Mouse (Mus musculus): ENCODE results near the gene Rab5b. TPM values are rescaled to one million over a fixed set of nuclear protein-coding genes. Genes with fewer than 3 reads are reported as not detected.

Gene Rab5b
- polyA plus RNA-seq, 1 experiment from 2014 or later, result 89.4 TPM

DNA sequence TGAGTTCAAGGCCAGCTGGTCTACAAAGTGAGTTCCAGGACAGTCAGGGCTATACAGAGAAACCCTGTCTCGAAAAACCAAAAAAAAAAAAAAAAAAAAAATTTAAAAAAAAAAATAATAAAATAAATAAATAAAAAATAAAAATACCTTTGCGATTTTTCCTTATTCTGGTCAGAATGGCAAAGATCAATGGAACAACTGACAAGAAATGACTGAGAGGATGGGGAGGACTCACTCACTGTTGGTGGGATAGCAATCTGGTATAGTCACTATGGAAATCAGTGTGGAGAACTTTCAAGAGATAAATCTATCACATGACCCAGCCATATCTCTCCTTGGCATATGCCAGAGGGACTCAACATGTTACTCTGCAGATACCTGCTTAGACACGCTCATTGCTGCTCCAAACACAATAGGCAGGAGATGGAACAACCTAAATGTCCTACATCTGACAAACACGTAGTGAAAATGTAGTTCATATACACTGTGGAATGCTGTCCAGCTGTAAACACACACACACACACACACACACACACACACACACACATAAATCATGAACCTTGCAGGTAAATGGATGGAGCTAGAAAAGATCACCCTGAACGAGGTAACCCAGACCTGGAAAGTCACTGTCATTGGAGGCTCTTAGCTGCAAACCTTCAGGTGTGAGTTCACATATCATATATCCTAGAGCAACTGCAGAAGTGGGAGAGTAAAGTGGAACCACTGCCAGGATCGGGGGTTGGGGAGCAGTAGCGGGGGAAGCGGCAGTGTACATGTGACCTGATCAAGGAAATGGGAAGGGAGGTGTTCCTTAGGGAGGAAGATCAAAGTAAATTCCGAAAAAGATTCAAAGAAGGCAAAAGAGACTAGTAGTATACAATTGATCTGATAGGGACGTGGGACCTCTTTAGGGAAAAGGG, 68.4 kb downstream of the Rab5b start:
- DNase-seq (ENCODE audit: low spot score), result no peak
- no peaks in the 10 kb centered on the region for H3K27me3 ChIP-seq (replicated peaks; ENCODE audit: control insufficient read depth, insufficient read depth, low read length)
- ATAC-seq, result no peak
- H3K9ac ChIP-seq (ENCODE audit: low read length), result no peak overlapping the region
- H3K27ac ChIP-seq (ENCODE audit: low read depth, low read length), result no peak overlapping the region
- no peak overlapping the region for H3K4me3 ChIP-seq (ENCODE audit: low read depth, low read length)
- H3K4me2 ChIP-seq (ENCODE audit: low read length), result no peak overlapping the region
- 90% methylated on average over 10 of the region's 10 CpGs for WGBS
- H3K9me3 ChIP-seq (replicated peaks; ENCODE audit: control insufficient read depth, low read length), result no peaks in the 10 kb centered on the region
- H3K36me3 ChIP-seq (ENCODE audit: control insufficient read depth, insufficient read depth, low read length), result peaks cover 27% of the 10 kb centered on the region
- peaks cover 8% of the 10 kb centered on the region for H3K4me1 ChIP-seq (ENCODE audit: control insufficient read depth, insufficient read depth, low read length)

Other genes starting within 250 kb of the Rab5b start
- gene Smarcc2, start 237.0 kb downstream of the Rab5b start, polyA plus RNA-seq (2014; fragmentation: Nextera tagmentation; extraction: Ambion mirVana), result 178 and 201 TPM in 2 replicates
- gene Myl6, start 202.1 kb downstream of the Rab5b start, polyA plus RNA-seq (2014; fragmentation: Nextera tagmentation; extraction: Ambion mirVana), result 732 and 818 TPM in 2 replicates
- gene Myl6b, start 197.6 kb downstream of the Rab5b start, polyA plus RNA-seq (2014; fragmentation: Nextera tagmentation; extraction: Ambion mirVana), result 4.6 and 5.8 TPM in 2 replicates
- 4.7 and 6.3 TPM in 2 replicates for gene Esyt1, start 170.4 kb downstream of the Rab5b start, polyA plus RNA-seq (2014; fragmentation: Nextera tagmentation; extraction: Ambion mirVana)
- 16.2 and 18.2 TPM in 2 replicates for gene Zc3h10, start 148.5 kb downstream of the Rab5b start, polyA plus RNA-seq (2014; fragmentation: Nextera tagmentation; extraction: Ambion mirVana)
- 2,276 and 3,259 TPM in 2 replicates for gene Rpl41, start 147.0 kb downstream of the Rab5b start, polyA plus RNA-seq (2014; fragmentation: Nextera tagmentation; extraction: Ambion mirVana)
- gene Pa2g4, start 130.3 kb downstream of the Rab5b start, polyA plus RNA-seq (2014; fragmentation: Nextera tagmentation; extraction: Ambion mirVana), result 177 and 187 TPM in 2 replicates
- gene Erbb3, start 106.6 kb downstream of the Rab5b start, polyA plus RNA-seq (2014; fragmentation: Nextera tagmentation; extraction: Ambion mirVana), result 0.17 and 0.40 TPM in 2 replicates
- 522 and 721 TPM in 2 replicates for gene Rps26, start 69.5 kb downstream of the Rab5b start, polyA plus RNA-seq (2014; fragmentation: Nextera tagmentation; extraction: Ambion mirVana)
- 6.5 and 9.2 TPM in 2 replicates for gene Ikzf4, start 50.3 kb downstream of the Rab5b start, polyA plus RNA-seq (2014; fragmentation: Nextera tagmentation; extraction: Ambion mirVana)
- gene Suox, start 22.2 kb downstream of the Rab5b start, polyA plus RNA-seq (2014; fragmentation: Nextera tagmentation; extraction: Ambion mirVana), result 9.1 and 9.8 TPM in 2 replicates
- gene Pmel, start 7.9 kb upstream of the Rab5b start, polyA plus RNA-seq (2014; fragmentation: Nextera tagmentation; extraction: Ambion mirVana), result 0.27 and 0.83 TPM in 2 replicates
- 41.0 and 43.8 TPM in 2 replicates for gene Cdk2, start 8.8 kb upstream of the Rab5b start, polyA plus RNA-seq (2014; fragmentation: Nextera tagmentation; extraction: Ambion mirVana)
- 3.8 and 4.5 TPM in 2 replicates for gene Dgka, start 48.6 kb upstream of the Rab5b start, polyA plus RNA-seq (2014; fragmentation: Nextera tagmentation; extraction: Ambion mirVana)
- gene Pym1, start 51.6 kb upstream of the Rab5b start, polyA plus RNA-seq (2014; fragmentation: Nextera tagmentation; extraction: Ambion mirVana), result 48.4 and 55.4 TPM in 2 replicates
- gene Mmp19, start 94.6 kb upstream of the Rab5b start, polyA plus RNA-seq (2014; fragmentation: Nextera tagmentation; extraction: Ambion mirVana), result 0.37 and 0.62 TPM in 2 replicates
- gene Dnajc14, start 107.8 kb upstream of the Rab5b start, polyA plus RNA-seq (2014; fragmentation: Nextera tagmentation; extraction: Ambion mirVana), result 40.6 and 47.6 TPM in 2 replicates
- 7.3 and 8.2 TPM in 2 replicates for gene Tmem198b, start 108.1 kb upstream of the Rab5b start, polyA plus RNA-seq (2014; fragmentation: Nextera tagmentation; extraction: Ambion mirVana)
- 218 and 228 TPM in 2 replicates for gene Sarnp, start 121.1 kb upstream of the Rab5b start, polyA plus RNA-seq (2014; fragmentation: Nextera tagmentation; extraction: Ambion mirVana)
- 30.9 and 44.3 TPM in 2 replicates for gene Ormdl2, start 125.4 kb upstream of the Rab5b start, polyA plus RNA-seq (2014; fragmentation: Nextera tagmentation; extraction: Ambion mirVana)
- gene Gdf11, start 195.5 kb upstream of the Rab5b start, polyA plus RNA-seq (2014; fragmentation: Nextera tagmentation; extraction: Ambion mirVana), result 6.0 and 6.3 TPM in 2 replicates
- 122 and 126 TPM in 2 replicates for gene Cd63, start 204.7 kb upstream of the Rab5b start, polyA plus RNA-seq (2014; fragmentation: Nextera tagmentation; extraction: Ambion mirVana)
- gene Rdh5, start 226.6 kb upstream of the Rab5b start, polyA plus RNA-seq (2014; fragmentation: Nextera tagmentation; extraction: Ambion mirVana), result 8.8 and 9.9 TPM in 2 replicates
- gene Bloc1s1, start 227.8 kb upstream of the Rab5b start, polyA plus RNA-seq (2014; fragmentation: Nextera tagmentation; extraction: Ambion mirVana), result 244 and 295 TPM in 2 replicates
- 1.3 and 1.8 TPM in 2 replicates for gene Itga7, start 237.6 kb upstream of the Rab5b start, polyA plus RNA-seq (2014; fragmentation: Nextera tagmentation; extraction: Ambion mirVana)